Mouse (Mus musculus): ENCODE results near the gene A530084C06Rik.

The A530084C06Rik gene

GRCm38 (mm10) chr13:31543021-31543420 is 16.1 kb downstream of the A530084C06Rik start:
- DNase-seq (ENCODE audit: low read depth): no peak

DNA sequence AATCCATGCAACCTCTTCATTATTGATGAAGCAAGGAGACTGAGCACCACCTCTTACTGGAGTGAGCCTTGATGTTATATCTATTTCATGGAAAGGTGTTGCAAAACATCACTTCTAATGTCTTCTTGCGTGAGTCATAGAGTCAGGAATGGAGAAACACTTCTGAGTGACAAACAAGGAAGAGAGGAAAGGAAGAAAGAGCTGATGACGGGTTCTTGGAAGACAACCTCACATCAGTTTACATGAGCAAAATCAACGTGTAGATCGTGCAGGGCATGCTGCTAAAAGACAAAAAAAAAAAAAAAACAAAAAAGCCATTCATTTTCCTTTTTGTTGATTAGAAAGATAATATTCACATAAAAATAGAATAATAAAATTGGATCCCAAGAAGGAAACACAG is 24.4 kb downstream of the A530084C06Rik start:
- DNase-seq (ENCODE audit: low read depth): no peak

- no peak for DNase-seq (ENCODE audit: low read depth)
These were observed 27.5 kb downstream of the A530084C06Rik start for GRCm38 (mm10) chr13:31531651-31532061.

DNA sequence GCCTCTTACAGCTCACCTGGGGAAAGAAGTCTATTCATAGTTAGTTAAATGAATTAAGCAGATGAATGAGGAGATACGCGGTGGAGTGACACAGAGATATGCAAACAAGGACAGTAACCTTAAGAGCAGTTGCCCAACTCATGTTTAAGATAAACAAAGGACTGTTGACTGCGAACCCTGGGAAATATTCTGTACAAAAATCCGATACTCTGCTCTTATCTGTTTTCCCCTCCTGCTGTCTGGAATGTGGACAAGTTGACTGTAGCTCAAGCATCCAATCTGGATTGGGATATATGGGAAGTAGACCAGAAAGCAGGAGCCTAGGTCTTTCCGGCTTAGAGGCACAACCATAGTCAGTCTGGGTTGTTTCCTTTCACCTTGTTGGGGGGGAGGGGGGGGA is 27.9 kb downstream of the A530084C06Rik start:
- no peak for DNase-seq (ENCODE audit: low read depth)

DNA sequence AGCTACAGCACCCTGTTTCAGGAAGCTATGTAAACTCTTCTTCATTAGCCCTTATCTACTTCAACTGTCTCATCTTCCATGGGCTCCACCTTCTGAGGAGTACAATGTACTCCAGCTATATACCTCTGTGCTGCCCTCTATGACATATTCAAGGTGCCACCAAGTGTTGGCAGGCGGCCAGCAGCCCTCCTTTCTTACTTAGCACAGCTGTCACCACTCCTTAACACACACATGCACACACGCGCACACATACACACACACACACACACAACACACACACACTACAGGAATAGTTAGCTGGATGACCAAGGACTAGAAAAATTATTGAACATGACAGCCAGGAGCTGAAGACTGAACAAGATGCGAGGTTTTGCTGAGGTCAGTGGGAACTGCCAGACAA is 34.2 kb downstream of the A530084C06Rik start:
- DNase-seq (ENCODE audit: low read depth): no peak

- DNase-seq (ENCODE audit: low read depth): no peak
These were observed 40.2 kb downstream of the A530084C06Rik start for GRCm38 (mm10) chr13:31518971-31519370.

DNA sequence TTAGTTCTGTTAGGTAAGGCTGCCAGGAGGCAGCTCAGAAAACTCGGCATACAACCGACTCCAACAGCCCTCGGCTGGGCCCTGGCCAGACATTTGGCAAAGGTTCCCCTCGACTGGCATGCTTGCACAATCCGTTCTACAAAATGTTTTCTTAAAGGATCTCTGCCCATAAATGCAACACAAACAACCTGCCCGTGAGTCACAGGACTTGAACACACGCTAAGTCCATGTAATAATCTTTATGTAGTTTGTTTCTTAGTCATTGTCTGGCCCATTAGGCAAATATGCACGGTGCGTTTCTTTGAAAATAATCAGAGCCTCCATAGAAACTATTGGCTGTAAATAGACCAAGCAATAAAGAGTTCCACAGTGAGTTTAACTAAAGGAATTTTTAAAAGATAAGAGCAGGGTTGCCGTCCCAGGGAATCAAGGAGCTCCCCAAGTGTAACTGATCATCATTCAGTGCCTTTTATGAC is 40.7 kb downstream of the A530084C06Rik start:
- DNase-seq (ENCODE audit: low read depth): no peak

DNA sequence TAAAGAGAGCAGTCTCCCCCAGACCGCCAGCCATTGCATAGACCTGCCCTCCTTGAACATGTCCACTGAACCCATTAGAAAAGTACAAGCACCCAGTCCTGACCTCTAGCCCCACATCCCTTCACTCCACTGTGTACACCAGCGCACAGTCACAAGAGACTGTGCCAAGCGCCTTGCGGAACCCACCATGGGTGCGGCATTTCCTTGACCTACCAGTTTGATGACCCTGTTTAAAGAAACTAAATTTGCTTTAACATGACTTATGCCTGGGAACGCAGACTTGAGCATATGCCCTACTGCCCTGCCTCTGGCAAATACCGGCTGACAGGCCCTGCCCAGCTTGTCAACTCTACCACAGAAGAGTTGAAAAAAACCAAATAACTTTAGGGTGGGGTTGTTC is 43.9 kb downstream of the A530084C06Rik start:
- no peak for DNase-seq (ENCODE audit: low read depth)

- no peak for DNase-seq (ENCODE audit: low read depth)
These were observed 52.5 kb downstream of the A530084C06Rik start for GRCm38 (mm10) chr13:31506494-31507167.
